Mouse (Mus musculus) kidney, postnatal 0 days (tissue): ENCODE measurements around the gene Gm9918. TPM values are rescaled to one million over a fixed set of nuclear protein-coding genes. Genes with fewer than 3 reads are reported as not detected.
A peak's percentile ranks its signal among the peaks of the same experiment; 100 is the strongest.

ENCODE experiments used
- ATAC-seq: fragments of 200-750 bp; cut with Nextera tagmentation; replicated peaks from 2 replicates; pipeline ENCODE4 v1.8.0; 2017; ENCODE audit warnings: low read depth, moderate number of reproducible peaks, moderate TSS enrichment, moderate library complexity; ENCODE audit not compliant: low FRiP score
- DNase-seq: peaks from one replicate; pipeline ENCODE4 v3.0.0-alpha.2; 2016; ENCODE audit warnings: low spot score
- H3K27ac ChIP-seq: fragments of 300-500 bp; sonication (generic); 2 replicates; pipeline ENCODE4 v1.5.1; 2014; ENCODE audit warnings: mild to moderate bottlenecking
- H3K27me3 ChIP-seq: fragments of 300-500 bp; sonication (generic); 2 replicates; pipeline ENCODE4 v1.6.1; 2014; ENCODE audit warnings: low read length, mixed read lengths; ENCODE audit not compliant: insufficient read depth
- H3K36me3 ChIP-seq: fragments of 300-500 bp; sonication (generic); 2 replicates; pipeline ENCODE4 v1.6.1; 2014; ENCODE audit warnings: low read length, mixed read lengths; ENCODE audit not compliant: insufficient read depth
- H3K4me1 ChIP-seq: fragments of 300-500 bp; sonication (generic); replicated peaks from 2 replicates; pipeline ENCODE4 v1.6.1; 2014; ENCODE audit warnings: antibody characterized with exemption, low read length, mixed read lengths; ENCODE audit not compliant: insufficient read depth
- H3K4me2 ChIP-seq: fragments of 300-500 bp; sonication (generic); 2 replicates; pipeline ENCODE4 v1.6.1; 2014; ENCODE audit warnings: mild to moderate bottlenecking, low read length, moderate library complexity, mixed read lengths
- H3K4me3 ChIP-seq: fragments of 300-500 bp; sonication (generic); replicated peaks from 2 replicates; pipeline ENCODE4 v1.5.1; 2014; ENCODE audit warnings: low read depth, low read length
- H3K9ac ChIP-seq: fragments of 300-500 bp; sonication (generic); 2 replicates; pipeline ENCODE4 v1.6.1; 2014; ENCODE audit warnings: low read depth, low read length
- H3K9me3 ChIP-seq: fragments of 300-500 bp; sonication (generic); replicated peaks from 2 replicates; pipeline ENCODE4 v1.6.1; 2016; ENCODE audit warnings: low read length, inconsistent platforms, mixed read lengths
- CTCF ChIP-seq: IDR thresholded peaks from 2 replicates; pipeline ENCODE4 v1.5.1; 2016; ENCODE audit warnings: antibody characterized with exemption, low read depth, mild to moderate bottlenecking, moderate library complexity
- WGBS: fragments of 180-500 bp; shearing (Covaris S2); extraction: QIAGEN DNeasy Blood & Tissue Kit; methylation state at CpG from one replicate; pipeline ENCODE4 v1.1.7; 2014; 5-methylcytosine and 5-hydroxymethylcytosine counted together
- polyA plus RNA-seq: library from polyadenylated mRNA; unstranded; fragments of >200 nt; fragmentation: Nextera tagmentation; extraction: Ambion mirVana; gene quantifications from 2 replicates; pipeline ENCODE4 v1.2.1, GENCODE M21; 2015

Gene Gm9918
- polyA plus RNA-seq, 1 experiment from 2014 or later, result 0.38 TPM

DNA sequence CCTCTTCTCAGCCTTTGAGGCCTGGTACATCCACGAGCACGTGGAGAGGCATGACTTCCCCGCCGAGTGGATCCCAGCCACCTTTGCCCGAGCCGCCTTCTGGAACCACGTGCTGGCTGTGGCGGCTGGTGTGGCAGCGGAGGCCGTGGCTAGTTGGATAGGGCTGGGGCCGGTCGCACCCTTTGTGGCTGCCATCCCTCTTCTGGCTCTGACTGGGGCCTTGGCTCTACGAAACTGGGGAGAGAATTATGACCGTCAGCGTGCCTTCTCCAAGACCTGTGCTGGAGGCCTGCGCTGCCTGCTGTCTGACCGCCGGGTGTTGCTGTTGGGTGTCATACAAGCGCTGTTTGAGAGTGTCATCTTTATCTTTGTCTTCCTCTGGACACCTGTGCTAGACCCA, 10.3 kb downstream of the Gm9918 start:
- H3K4me1 ChIP-seq, result peaks cover 13% of the 10 kb centered on the region; the same call in 1 of the 2 replicates
- no peak overlapping the region for H3K4me3 ChIP-seq
- DNase-seq (no peak), ATAC-seq (no peak)
- peak overlapping the region; percentile 95 for H3K4me2 ChIP-seq
- H3K9me3 ChIP-seq, result no peaks in the 10 kb centered on the region
- no peak overlapping the region; the same call in 1 of the 2 replicates for H3K9ac ChIP-seq
- WGBS, result 95% methylated on average over 19 of the region's 19 CpGs
- H3K27me3 ChIP-seq, result no peaks in the 10 kb centered on the region
- H3K36me3 ChIP-seq, result peaks cover 9% of the 10 kb centered on the region
- H3K27ac ChIP-seq, result no peak overlapping the region
- TF ChIP-seq CTCF, result no peak

DNA sequence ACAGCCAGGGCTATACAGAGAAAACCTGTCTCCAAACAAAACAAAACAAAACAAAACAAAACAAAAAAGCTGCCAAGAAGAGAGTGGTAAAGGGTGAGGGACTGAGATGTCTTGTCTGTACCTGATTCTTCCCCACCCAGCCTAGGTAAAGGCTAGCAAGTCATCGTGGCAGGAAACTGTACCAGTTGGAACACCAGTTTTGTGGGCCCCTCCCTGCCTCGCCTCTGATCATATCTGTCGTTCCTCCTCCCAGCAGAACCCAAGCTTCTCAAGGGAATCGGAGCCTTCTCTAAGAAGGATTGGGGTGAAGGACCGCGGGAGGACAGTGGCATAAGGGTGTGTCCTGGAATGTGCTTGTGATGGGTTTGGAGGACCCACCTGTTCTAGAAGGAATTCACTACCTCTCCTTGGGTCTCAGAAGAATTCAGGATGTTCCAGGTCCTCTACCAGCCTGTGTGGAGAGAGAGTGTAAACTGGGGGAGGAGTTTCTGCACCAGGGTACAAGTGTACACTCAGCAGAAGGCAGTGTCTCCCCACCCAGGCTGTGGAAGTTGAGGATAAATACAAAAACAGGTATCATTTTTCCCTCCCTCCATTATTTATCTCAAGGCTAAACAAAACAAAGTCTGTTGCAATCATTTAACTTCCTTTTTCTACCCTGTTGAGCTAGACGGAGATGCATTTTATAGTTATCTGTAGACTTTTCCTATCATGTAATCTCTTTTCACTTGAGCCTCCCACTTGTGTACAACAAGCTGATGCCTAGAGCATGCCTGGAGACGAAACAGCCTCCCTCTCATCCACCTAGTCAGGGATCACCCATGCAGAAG, 12.3 kb downstream of the Gm9918 start:
- DNase-seq (no peak), ATAC-seq (no peak)
- Histone ChIP-seq H3K27me3 (no peaks in the 10 kb centered on the region), H3K4me3 (no peak overlapping the region), H3K9ac (no peak overlapping the region), H3K4me1 (peaks cover 13% of the 10 kb centered on the region; the same call in 1 of the 2 replicates), H3K4me2 (no peak overlapping the region), H3K9me3 (no peaks in the 10 kb centered on the region), H3K27ac (no peak overlapping the region), H3K36me3 (peaks cover 9% of the 10 kb centered on the region)
- no peak for TF ChIP-seq CTCF
- 66% methylated on average over 8 of the region's 8 CpGs for WGBS

DNA sequence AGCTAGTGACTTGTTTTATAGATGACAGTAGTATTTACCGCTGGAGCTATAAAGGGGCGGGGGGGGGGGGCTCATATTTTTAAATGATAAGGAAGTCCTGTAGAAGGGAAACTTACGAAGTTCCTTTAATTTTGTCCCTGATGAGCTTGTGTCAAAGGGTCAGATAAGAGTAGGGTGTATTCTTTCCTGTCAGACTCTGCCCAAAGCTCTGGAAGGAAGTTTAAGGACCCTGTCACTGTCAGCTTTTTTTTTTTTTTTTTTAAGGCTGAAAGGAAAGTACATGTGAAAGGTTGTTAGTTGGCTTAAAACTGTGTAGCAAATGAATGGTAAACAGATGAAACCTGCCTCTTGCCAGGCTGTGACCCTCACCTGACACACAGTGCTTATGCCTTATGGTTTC, 13.3 kb downstream of the Gm9918 start:
- Histone ChIP-seq H3K9ac (no peak overlapping the region), H3K4me2 (no peak overlapping the region), H3K36me3 (peaks cover 9% of the 10 kb centered on the region), H3K27ac (no peak overlapping the region), H3K9me3 (no peaks in the 10 kb centered on the region), H3K4me3 (no peak overlapping the region), H3K27me3 (no peaks in the 10 kb centered on the region), H3K4me1 (peaks cover 13% of the 10 kb centered on the region; the same call in 1 of the 2 replicates)
- no peak for TF ChIP-seq CTCF
- DNase-seq, result no peak
- no peak for ATAC-seq
- 67% methylated on average over 3 of the region's 3 CpGs for WGBS

DNA sequence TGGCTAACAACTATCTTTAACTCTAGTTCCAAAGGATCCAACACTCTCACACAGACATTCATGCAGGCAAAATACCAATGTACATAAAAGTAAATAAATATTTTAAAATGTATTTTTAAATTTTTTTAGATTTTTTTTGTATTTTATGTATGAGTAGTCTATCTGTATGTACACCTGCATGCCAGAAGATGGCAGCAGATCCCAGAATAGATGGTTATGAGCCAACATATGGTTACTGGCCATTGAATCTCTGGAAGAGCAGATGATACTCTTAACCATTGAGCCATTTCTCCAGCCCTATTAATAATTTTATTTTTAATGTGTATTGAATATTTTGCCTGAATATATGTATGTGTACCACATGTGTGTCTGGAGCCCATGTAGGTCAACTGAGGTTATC, 17.0 kb downstream of the Gm9918 start:
- peak; percentile 78 for DNase-seq
- ATAC-seq, result no peak
- no peaks in the 10 kb centered on the region for H3K36me3 ChIP-seq
- H3K27ac ChIP-seq, result no peak overlapping the region
- no peaks in the 10 kb centered on the region for H3K27me3 ChIP-seq
- H3K4me3 ChIP-seq, result no peak overlapping the region
- H3K4me2 ChIP-seq, result no peak overlapping the region
- H3K9ac ChIP-seq, result no peak overlapping the region
- H3K9me3 ChIP-seq, result no peaks in the 10 kb centered on the region
- H3K4me1 ChIP-seq, result no peaks in the 10 kb centered on the region
- peak; percentile 75 for TF ChIP-seq CTCF

DNA sequence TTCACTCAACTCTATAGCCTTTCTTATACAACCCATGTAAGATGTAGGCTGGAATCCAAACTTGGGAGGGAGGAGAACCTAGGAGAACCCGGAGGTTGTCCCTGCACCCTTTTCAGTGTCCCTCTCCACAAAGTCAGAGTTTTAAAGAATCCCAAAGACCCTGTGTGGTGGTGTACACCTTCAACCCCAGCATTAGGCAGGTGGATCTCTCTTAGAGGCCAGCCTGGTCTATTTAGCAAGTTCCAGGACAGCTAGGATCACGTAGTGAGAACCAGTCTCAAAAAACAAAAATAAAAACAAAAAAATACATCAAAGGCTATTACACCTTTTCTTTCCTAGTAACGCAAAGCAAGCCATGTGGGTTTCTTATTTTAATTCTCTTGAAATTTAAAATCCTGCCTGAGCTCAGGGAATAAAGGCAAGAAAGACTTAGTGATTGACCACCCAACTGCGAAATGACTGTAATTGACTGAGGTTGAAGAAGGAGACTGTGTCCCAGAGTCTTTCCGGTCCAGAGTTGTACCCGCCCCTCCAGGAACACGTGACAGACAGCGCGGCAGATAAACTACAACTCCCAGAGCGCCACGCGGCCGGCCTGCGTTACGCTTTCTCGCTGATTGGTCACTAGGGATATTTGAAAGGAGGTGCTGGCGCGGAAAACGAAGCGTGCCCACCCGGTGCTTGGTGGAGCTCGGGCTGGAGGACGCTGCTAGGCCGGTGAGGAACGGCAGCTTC, 25.4 kb downstream of the Gm9918 start, which contains the start of gene Espl1:
Gene Espl1 (plus strand): TSS at position 634 of the 735 bp plus-strand sequence.
- TF ChIP-seq CTCF, result no peak
- DNase-seq, result peak; percentile 98
- WGBS, result 7% methylated on average over 25 of the region's 25 CpGs
- Histone ChIP-seq H3K4me3 (peak within 1 kb of the TSS; percentile 65), H3K27ac (no peak within 1 kb of the TSS), H3K4me1 (no peaks in the 10 kb centered on the region), H3K27me3 (no peaks in the 10 kb centered on the region), H3K4me2 (peak within 1 kb of the TSS; percentile 96), H3K9me3 (no peaks in the 10 kb centered on the region), H3K36me3 (peaks cover 7% of the 10 kb centered on the region; the same call in 1 of the 2 replicates), H3K9ac (peak within 1 kb of the TSS; percentile 56)
- peak; percentile 98 for ATAC-seq

DNA sequence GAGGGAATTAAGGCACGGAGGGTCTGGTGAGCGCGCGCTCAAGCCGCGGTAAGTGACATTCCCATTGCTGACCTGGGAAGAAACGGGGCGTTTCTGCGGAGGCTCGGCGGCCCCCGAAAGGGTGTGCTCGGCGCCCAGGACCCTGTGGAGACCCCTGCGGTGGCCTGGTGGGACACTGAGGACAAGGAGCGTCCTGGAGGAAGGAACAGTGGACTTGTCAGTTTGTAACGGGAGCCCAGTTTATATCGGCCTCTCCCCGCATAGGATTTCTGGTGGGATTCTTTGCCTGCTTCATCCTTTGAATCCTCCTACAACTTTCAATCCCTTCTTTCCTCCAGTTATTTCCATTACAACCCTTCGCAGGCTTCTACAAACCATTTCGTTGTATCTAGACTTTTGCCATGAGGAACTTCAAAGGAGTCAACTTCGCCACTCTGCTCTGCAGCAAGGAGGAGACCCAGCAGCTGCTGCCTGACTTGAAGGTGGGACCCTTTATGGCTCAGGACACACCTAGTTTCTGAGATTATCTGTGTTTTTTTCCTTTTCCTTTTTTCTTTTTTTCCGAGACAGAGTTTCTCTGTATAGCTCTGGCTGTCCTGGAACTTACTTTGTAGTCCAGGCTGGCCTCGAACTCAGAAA, 26.1 kb downstream of the Gm9918 start:
- Histone ChIP-seq H3K4me1 (no peaks in the 10 kb centered on the region), H3K9ac (peak overlapping the region; percentile 56), H3K27me3 (no peaks in the 10 kb centered on the region), H3K4me2 (peak overlapping the region; percentile 96), H3K36me3 (peaks cover 11% of the 10 kb centered on the region; the same call in 1 of the 2 replicates), H3K9me3 (no peaks in the 10 kb centered on the region), H3K4me3 (peak overlapping the region; percentile 65), H3K27ac (no peak overlapping the region)
- ATAC-seq (peak; percentile 42), DNase-seq (no peak)
- no peak for TF ChIP-seq CTCF
- WGBS, result 3% methylated on average over 24 of the region's 24 CpGs
